Mouse (Mus musculus) gastrocnemius, postnatal 4 days (tissue): ENCODE measurements around the gene Capns1. TPM values are rescaled to one million over a fixed set of nuclear protein-coding genes. Genes with fewer than 3 reads are reported as not detected.
"Not testable (repeated sequence)": the region's sequence is repeated elsewhere in the genome, so short reads cannot be mapped to it uniquely, and the experiment has no call there.

ENCODE experiments used
- DNase-seq, 2 experiments: peaks; one replicate each; pipeline ENCODE4 v3.0.0; 2021 to 2022; ENCODE audit warnings: low spot score in 2 of 2, mixed read lengths in 2 of 2
- long read RNA-seq, 2 experiments: library from polyadenylated mRNA; stranded (forward); transcript quantifications; one replicate each; pipeline ENCODE4 v2.0.0; 2021
- total RNA-seq, 2 experiments: library from RNA; stranded (reverse); gene quantifications; 2 replicates each; pipeline ENCODE4 v1.2.3; 2021

Capns1 gene
- total RNA-seq, result 100 to 1,000 TPM; 272 to 284 TPM
- long read RNA-seq, experiment 1, transcript Capns1-203 (11 exons, 1,429 nt), result major isoform, 34 of 53 reads
- long read RNA-seq, experiment 1, partial matches to known transcripts, result 15 of 53 reads
- long read RNA-seq, experiment 1, other reads (novel, unspliced or antisense), result 1 of 53 reads
- long read RNA-seq, experiment 2, transcript Capns1-203 (11 exons, 1,429 nt), result major isoform, 30 of 44 reads
- long read RNA-seq, experiment 2, partial matches to known transcripts, result 6 of 44 reads
- long read RNA-seq, experiment 2, other reads (novel, unspliced or antisense), result 5 of 44 reads

DNA sequence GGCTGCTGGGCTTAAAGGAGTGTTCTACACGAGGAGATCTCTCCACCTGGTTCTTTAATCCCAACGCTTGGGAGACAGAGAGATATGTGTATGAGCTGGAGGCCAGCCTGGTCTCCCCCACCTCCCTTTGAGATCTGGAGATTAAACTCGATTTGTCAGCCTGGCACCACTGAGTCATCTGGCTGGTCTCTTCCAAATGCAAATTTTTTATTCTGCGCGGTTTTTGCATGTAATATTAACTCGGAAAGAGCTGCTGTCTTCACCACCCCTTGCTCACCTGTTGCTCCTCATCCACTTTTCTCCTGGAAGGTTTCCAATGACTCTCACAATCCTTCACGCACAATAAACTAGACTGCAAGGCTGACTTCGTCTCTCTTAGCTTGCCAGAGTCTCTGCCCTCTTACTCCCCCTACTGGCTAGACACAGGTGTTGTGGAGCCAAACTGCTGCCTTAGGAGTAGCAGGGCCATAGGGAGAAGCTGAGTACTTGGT, at the start of gene Capns1:
Gene Capns1 (minus strand): TSS at position 331 of the 491 bp plus-strand sequence.
- DNase-seq, result peak in 1 of 2 experiments; percentile 46

DNA sequence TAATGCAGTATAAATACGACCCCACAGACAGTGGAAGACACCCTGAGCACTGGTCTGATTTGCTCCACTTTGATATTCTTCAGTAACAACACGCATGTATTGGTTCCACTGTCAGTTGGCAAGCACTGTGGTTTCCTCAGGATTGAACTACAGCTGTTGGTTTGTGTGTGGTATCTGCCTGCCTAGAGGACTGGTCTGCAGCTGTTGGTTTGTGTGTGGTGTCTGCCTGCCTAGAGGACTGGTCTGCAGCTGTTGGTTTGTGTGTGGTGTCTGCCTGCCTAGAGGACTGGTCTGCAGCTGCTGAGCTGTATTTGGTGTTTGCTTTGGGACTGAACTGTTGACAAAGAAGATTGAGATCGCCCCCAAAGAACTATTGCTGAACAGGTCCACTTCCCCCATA, 38.8 kb upstream of the Capns1 start:
- DNase-seq, result not testable (repeated sequence)

- DNase-seq, result no peak
These were observed 37.0 kb upstream of the Capns1 start, which contains the start of gene Ovol3 for GRCm38 (mm10) chr7:30235625-30236024. Ovol3 (minus strand) TSS chr7:30235725.

DNA sequence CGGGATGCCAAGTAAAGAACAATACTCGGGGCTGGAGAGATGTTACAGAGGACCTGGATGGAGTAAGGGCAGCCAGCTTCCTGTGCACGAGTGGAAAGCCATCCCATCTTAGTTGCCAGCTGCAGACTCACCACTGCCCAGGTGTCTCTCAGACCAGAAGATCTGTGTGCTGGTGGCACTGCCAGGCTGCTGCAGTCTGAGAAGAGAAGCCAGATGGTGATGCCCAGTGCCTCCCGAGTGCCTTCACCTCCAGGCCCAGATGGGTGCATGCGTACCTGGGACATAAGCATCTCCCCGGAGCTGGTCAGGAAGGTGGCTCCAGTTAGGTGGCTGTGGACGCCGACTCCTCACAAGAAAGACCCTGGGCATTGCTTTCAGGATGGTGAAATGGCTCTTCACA, 36.5 kb upstream of the Capns1 start:
- DNase-seq, result no peak

DNA sequence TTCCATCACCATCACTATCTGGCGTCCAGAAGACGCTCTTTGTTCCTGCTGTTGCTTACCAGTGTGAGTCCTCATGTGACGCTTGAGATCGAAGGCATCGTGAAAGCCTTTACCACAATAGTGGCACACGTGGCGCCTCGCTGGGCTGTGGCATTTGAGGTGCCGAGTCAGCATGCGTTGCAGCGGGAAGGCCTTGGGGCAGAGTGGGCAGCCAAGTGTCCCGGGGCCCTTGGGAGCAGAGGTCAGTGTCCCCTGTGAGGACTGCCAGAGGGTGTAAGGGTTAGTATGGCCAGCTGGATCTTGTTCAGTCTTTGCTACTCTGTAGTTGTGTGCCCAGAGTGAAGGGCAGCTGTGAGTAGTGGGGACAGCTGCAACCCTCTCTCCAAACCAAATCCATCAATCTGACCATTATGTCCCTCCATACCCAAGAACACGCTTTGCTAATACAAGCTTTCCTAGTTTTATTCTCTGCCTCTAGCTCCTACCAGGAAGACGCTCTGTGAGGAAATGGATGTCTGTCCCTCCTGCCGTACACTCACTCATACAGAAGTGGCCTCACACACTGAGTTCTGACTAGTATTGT, 35.8 kb upstream of the Capns1 start:
- no peak for DNase-seq

DNA sequence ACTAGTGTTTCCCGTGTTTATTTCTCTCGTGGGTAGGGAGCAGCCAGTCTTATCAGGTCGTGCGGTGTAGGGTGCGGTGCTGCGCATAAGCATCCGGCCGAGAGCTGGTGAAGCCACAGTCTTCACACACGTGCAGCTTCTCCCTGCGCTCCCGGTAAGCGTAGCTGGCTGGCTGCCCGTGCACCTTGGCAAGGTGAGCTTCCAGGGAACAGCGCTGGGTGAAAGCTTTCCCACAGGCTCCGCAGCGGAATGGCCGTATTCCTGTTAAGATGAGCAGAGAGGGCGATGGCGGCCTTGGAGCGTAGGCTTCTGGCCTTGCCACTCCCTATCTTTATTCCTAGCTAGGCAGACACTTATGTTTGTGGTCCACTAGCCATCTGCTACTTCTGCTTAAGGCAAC, 34.8 kb upstream of the Capns1 start:
- peak; percentile 31 to 33 for DNase-seq

DNA sequence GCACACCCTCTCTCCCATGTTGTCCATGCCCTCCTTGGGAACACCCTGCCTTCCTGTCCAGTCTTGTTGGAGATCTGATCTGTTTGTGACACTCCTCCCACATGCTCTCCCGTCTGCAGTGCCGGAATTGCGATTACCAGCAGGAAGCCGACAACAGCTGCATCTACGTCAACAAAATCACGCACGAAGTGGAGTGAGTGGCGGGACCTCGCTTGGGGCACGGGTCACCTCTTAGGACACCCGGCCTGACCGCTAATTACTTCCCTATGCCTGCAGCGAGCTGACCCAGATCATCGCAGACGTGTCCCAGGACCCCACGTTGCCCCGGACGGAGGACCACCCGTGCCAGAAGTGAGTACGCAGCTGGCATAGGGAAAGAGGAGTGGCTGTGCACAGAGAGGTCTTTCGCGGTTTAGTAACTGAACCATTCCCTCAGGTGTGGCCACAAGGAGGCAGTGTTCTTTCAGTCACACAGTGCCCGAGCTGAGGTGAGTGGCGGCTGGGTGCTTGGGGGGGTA, 34.1 kb upstream of the Capns1 start:
- peak in 1 of 2 experiments; percentile 70 for DNase-seq

DNA sequence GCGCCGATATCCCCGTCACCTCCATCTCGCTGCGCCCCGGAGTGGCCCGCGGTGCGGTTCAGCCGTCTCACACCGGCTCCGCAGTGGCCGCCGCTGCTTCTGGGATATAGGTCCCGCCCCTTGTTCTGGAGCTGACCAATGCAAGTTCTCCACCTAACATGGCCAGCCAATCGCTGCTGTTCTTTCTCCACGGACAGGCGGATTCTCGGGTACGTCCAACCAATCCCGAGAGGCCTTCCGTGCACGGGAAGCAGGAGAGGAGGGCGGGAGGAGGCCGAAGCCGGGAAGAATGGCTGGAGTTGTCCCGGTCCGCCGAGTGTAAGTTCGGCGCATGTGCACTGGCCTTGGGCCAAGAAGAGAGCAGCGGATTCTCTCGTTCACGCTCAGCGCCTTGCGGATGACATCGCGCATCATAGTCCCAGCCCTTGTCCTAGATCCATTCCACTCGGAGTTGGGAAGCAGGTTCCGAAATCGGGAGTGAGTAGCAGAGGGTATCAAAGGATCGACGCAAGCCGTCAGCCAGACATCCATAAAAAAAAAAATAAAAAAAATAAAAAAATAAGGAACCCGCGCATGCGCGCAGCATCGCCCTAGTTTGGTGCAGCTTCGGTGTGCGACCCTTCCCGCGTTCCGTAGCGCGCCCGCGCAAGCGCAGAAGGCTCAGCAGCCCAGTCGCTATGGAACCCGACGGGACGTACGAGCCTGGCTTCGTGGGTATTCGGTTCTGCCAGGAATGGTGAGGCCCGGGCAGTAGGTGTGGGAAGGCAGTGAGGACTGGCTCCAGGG, 33.3 kb upstream of the Capns1 start, which contains the start of the genes Polr2i and Tbcb:
Gene Polr2i (plus strand): TSS at position 280 of the 786 bp plus-strand sequence.
Gene Tbcb (minus strand): TSS at position 604 of the 786 bp plus-strand sequence.
- DNase-seq, result peak; percentile 96 to 98

DNA sequence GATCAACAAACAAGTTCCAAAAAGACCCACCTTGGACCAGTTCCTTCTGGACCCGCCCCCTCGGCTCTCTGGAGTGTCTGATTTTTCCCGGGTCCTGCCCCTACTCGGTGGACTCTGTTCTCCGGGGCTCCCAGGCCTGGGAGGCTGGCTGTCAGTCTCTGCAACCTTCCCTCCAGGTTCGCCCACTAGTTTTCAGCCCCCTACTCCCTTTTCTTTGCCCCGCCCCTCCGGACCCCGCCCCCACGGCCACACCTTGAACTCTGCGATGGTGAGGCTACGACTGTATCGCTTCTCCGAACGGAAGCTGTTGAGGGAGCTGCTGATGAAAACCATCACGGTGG, 32.7 kb upstream of the Capns1 start:
- no peak for DNase-seq

DNA sequence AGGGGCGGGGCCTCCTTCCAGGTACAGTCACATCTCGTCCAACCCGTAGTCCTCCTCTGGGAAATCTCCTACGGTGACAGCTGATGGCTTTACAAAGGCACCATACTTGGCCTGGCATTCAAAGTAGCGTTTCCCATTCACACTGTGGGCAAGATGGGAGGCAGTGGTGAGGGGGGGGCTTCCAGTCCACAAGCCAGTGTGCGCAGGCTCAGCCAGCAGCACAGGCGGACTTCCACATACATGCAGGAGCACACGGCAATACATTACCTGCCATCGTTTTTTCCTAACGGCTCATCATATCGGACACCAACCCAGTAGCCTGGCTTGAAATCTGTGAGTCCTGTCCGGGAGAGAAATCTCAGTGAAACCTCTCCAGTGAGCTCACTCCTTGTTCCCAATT, 25.6 kb upstream of the Capns1 start:
- no peak for DNase-seq

GRCm38 (mm10) chr7:30222205-30222604, 23.6 kb upstream of the Capns1 start:
- DNase-seq, result no peak

DNA sequence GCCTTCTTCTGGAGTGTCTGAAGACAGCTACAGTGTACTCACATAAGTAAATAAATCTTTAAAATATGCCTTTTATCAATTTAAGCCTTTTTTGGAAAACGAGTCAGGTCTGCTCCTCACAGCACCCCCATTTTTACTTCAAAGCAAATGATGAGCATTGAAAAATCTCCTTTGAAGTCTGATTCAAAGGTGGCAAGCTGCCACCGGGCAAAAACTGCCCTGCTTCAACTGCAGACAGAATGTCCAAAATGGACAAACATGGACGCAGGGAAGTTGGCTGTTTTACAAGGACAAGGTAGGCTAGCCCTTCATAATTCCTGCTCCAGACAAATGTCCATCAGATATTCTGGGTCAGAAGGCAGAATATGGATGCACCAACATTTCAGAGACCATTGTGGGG, 22.8 kb upstream of the Capns1 start:
- DNase-seq, result peak in 1 of 2 experiments; percentile 5

DNA sequence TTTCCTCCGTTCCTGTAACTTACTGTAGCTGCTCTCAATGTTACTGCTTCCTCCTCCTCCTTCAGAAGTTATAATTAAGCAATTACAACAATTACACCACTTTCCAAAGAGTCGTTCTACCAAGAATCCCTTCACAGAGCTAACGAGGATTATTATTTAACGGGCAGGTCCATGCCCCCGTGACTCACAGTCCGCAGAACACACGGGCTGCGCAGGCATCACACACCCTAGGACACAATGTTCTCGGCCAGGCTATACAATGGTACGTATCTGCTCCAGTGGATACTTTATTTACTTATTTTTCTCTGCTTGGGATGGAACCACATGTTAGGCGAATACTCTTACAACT, 21.4 kb upstream of the Capns1 start:
- DNase-seq, result no peak

DNA sequence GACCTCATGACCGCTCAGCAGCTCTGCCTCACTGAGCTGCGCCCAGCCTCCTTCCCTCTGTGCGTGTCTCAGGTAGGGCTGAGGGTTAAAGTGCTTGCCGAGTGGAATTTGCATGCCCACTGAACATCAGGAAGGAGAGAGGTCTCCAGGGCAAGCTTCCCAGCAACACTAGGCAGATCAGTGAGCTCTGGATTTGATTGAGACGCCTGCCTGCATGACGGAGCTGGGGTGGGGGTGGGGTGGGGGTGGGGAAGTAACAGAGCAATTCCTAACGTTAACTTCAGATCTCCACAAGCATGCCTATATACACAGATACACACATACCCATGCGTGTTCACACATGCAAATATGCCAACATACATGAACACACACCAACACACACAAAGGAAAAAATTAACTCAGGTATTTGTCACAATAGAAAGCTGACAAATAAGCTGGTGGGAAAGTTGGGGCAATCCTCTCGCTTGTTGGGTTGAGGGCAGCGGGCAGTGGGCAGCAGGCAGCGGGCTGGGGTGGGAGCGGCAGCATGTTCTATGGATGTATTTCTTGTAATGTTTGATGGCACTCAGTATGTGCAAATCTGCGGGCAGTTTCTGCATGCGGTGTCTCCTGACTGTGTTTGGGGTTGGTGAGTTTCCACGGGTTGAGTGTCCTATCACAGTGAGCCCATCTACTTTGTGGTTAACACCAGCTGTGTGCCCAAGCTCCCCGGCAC, 20.8 kb upstream of the Capns1 start:
- peak in 1 of 2 experiments; percentile 44 for DNase-seq

GRCm38 (mm10) chr7:30217277-30217676, 18.7 kb upstream of the Capns1 start:
- DNase-seq, result no peak

- peak; percentile 65 to 74 for DNase-seq
These were observed 18.1 kb upstream of the Capns1 start for GRCm38 (mm10) chr7:30216723-30217151.

DNA sequence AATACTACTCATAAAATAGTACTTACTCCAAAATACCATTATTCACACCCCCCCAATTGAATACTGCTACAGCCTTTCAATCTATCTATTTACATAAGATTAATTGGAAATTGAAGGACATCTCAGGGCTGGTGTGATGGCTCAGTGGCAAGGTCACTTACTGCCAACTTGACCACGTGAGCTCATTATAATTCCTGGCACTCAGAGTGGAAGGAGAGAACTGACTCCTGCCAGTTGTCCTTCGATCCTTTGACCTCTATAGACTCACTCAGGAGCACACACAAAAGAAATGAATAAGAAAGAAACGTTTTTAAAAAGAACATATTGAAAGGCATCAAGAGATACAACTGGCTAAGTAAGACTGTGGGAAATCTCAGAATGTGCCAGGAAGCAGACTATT, 17.3 kb upstream of the Capns1 start:
- no peak for DNase-seq

GRCm38 (mm10) chr7:30213881-30214280, 15.3 kb upstream of the Capns1 start:
- DNase-seq, result no peak

DNA sequence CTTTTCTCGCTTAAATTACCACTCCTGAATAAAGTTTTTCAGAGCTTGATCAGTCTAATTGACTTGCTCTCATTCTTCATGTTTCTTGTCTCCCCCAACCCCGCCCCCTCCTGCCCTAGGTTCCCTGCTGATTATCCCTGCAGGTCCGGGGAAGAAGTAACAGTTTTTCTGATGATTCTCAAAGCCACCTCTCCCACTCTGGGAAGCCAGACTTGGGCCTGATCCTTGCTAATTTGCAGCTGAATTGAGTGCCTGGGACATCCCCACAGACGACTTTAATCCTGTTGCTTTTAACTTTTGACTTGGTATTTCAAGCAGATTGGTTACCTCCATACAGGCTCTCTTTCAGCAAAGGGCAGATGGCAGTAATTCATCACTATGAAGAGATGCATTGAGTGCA, 12.4 kb upstream of the Capns1 start:
- DNase-seq, result no peak

DNA sequence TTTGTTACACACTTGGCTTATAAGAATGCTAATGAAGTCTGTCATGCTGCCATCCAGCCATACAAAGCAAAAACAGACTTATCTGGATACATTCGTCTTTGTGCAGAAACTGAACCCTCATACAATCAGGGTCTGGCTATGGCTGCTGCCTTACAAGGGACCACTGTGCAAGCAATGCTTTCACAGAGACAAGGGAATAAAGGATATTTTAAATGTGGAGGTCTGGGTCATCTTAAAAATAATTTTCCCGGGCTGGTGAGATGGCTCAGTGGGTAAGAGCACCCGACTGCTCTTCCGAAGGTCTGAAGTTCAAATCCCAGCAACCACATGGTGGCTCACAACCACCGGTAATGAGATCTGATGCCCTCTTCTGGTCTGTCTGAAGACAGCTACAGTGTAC, 7.8 kb upstream of the Capns1 start:
- not testable (repeated sequence) for DNase-seq

GRCm38 (mm10) chr7:30205383-30205782, 6.8 kb upstream of the Capns1 start:
- DNase-seq, result peak in 1 of 2 experiments; percentile 57
